Mouse (Mus musculus) testis, adult 2 months (tissue): ENCODE measurements at regions not wholly inside any gene's neighbourhood (a gene's known extent, or its start where the extent isn't known, plus 50 kb on each side); places are given as distances from the start of the nearest gene placed in this dataset.
A peak's percentile ranks its signal among the peaks of the same experiment; 100 is the strongest.

Experiments used
- H3K27ac ChIP-seq: fragments of 200-500 bp; 2 replicates; pipeline ENCODE4 v1.5.1; 2012; ENCODE audit warnings: low read depth, low read length; ENCODE audit not compliant: control insufficient read depth, insufficient read depth
- H3K27me3 ChIP-seq: fragments of 200-500 bp; 2 replicates; pipeline ENCODE4 v1.6.1; 2012; ENCODE audit warnings: mild to moderate bottlenecking, low read length, moderate library complexity; ENCODE audit not compliant: control insufficient read depth, insufficient read depth
- H3K36me3 ChIP-seq: fragments of 200-500 bp; 2 replicates; pipeline ENCODE4 v1.6.1; 2012; ENCODE audit warnings: mild to moderate bottlenecking, low read length; ENCODE audit not compliant: control insufficient read depth, insufficient read depth
- H3K4me1 ChIP-seq: fragments of 200-500 bp; 2 replicates; pipeline ENCODE4 v1.6.1; 2012; ENCODE audit warnings: low read length; ENCODE audit not compliant: control insufficient read depth, insufficient read depth
- H3K4me3 ChIP-seq: fragments of 200-500 bp; 2 replicates; pipeline ENCODE4 v1.5.1; 2012; ENCODE audit warnings: low read depth, mild to moderate bottlenecking, low read length, moderate library complexity, mixed read lengths; ENCODE audit not compliant: control insufficient read depth
- CTCF ChIP-seq: fragments of 200-500 bp; IDR thresholded peaks from 2 replicates; pipeline ENCODE4 v1.5.1; 2012; ENCODE audit warnings: low read depth, mild to moderate bottlenecking, inconsistent platforms, low read length, moderate library complexity; ENCODE audit not compliant: control insufficient read depth, insufficient read depth, insufficient replicate concordance
- POLR2A ChIP-seq: fragments of 200-500 bp; IDR thresholded peaks from 2 replicates; pipeline ENCODE4 v1.6.1; 2012; ENCODE audit warnings: low read depth, mild to moderate bottlenecking, inconsistent platforms, low read length, moderate library complexity; ENCODE audit not compliant: control insufficient read depth

- H3K27ac ChIP-seq: no peak overlapping the region
- TF ChIP-seq POLR2A: no peak
- TF ChIP-seq CTCF: no peak
- H3K27me3 ChIP-seq: no peaks in the 10 kb centered on the region
- no peaks in the 10 kb centered on the region for H3K36me3 ChIP-seq
- H3K4me3 ChIP-seq: no peak overlapping the region
- H3K4me1 ChIP-seq: peaks cover 6% of the 10 kb centered on the region
These were observed 96.5 kb upstream of the Ubl3 start for GRCm38 (mm10) chr5:148649123-148649522.

DNA sequence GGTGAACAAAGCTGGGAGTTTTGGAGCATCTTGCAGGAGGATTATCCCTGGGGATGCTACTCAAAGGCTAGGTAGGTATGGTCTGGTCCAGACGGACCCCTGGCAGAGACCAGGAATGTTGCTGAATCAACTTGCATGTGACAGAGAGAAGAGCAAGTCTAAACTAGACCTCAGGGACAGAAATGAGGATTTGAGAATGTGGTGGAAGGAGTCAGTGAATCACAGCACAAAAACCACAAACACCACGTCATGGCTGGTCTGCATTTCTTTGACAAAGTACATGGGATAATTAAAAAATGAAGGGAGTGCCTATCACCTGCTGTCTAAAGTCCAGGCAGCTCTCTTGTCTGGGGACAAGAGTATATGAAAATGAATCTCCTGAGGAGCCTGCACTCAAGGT is 95.1 kb upstream of the Ubl3 start:
- H3K4me1 ChIP-seq: peaks cover 6% of the 10 kb centered on the region
- no peaks in the 10 kb centered on the region for H3K36me3 ChIP-seq
- H3K27me3 ChIP-seq: no peaks in the 10 kb centered on the region
- H3K4me3 ChIP-seq: no peak overlapping the region
- H3K27ac ChIP-seq: no peak overlapping the region
- TF ChIP-seq CTCF: no peak
- no peak for TF ChIP-seq POLR2A

- Histone ChIP-seq H3K27ac (no peak overlapping the region), H3K4me3 (no peak overlapping the region), H3K4me1 (peaks cover 6% of the 10 kb centered on the region), H3K27me3 (no peaks in the 10 kb centered on the region), H3K36me3 (no peaks in the 10 kb centered on the region)
- TF ChIP-seq POLR2A (no peak), CTCF (no peak)
These were observed 93.2 kb upstream of the Ubl3 start for GRCm38 (mm10) chr5:148645772-148646171.

DNA sequence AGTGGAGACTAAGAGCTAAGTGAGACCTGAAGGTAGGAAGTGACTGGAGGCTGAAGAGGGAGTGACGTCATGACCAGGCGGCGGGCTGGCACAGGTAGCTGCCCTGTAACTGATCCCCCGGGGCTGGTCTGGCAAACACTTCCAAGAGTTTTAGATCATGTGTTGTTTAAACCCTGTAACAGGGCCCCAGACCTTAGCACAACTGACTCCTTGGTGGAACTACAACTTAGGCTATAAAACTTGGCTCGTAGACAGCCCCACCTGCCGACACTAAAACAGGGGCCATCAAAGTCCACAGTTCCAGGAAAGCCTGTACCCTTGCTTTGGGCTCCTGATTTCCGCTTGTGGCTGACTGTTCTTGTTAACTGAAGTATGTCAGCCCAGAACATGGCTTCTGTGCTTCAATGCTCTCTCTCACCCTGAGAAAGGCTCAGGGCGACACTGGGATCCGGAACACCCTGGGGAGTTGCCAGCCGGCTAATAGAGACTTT is 92.6 kb upstream of the Ubl3 start:
- Histone ChIP-seq H3K36me3 (no peaks in the 10 kb centered on the region), H3K4me1 (peaks cover 6% of the 10 kb centered on the region), H3K27ac (no peak overlapping the region), H3K4me3 (no peak overlapping the region), H3K27me3 (no peaks in the 10 kb centered on the region)
- TF ChIP-seq CTCF (no peak), POLR2A (no peak)

GRCm38 (mm10) chr5:148644345-148644744 is 91.8 kb upstream of the Ubl3 start:
- H3K27ac ChIP-seq: no peak overlapping the region
- H3K4me3 ChIP-seq: no peak overlapping the region
- no peaks in the 10 kb centered on the region for H3K36me3 ChIP-seq
- H3K4me1 ChIP-seq: peaks cover 5% of the 10 kb centered on the region
- H3K27me3 ChIP-seq: no peaks in the 10 kb centered on the region
- TF ChIP-seq CTCF (peak; percentile 46; the same call in 1 of the 2 replicates), POLR2A (no peak)

DNA sequence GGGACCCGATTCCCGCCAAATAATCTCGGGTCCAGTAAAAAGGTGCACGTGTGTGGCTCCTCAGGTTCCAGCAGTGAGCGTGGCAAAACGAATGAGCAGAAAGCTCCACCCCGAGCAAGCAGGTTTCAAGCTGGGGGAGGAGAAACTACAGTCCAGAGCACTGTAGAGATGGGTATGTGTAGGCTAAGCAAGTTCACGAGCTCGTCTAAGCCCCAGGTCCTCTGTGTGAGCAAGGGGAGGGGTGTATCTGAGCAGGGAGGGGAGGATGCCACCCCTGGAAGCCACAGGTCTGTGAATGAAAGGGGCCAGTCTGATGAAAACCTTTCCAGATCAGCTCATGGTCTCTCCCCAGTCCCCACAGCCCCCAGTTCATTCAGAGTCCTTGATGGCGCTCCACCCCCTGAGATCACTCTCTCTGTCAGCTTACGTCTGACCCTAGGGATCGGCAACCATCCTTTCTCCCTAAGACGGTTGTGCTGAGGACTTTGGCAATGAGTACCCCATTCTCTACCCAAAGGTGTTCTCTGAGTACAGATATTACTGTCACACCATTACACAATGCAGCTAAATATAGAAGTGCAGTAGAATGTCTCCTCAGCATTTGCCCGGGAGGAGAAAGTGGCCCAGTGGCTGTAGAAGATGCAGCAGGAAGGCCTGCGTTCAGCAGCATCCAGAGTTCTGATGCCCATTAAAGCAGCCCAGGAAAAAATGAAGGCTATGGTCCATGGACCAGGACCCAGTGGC is 89.2 kb upstream of the Ubl3 start:
- Histone ChIP-seq H3K4me1 (no peaks in the 10 kb centered on the region), H3K27me3 (no peaks in the 10 kb centered on the region), H3K4me3 (no peak overlapping the region), H3K36me3 (no peaks in the 10 kb centered on the region), H3K27ac (no peak overlapping the region)
- no peak for TF ChIP-seq CTCF
- no peak for TF ChIP-seq POLR2A

- Histone ChIP-seq H3K27me3 (no peaks in the 10 kb centered on the region), H3K27ac (no peak overlapping the region), H3K4me3 (no peak overlapping the region), H3K4me1 (no peaks in the 10 kb centered on the region), H3K36me3 (no peaks in the 10 kb centered on the region)
- TF ChIP-seq POLR2A: no peak
- TF ChIP-seq CTCF: no peak
These were observed 87.9 kb upstream of the Ubl3 start for GRCm38 (mm10) chr5:148640523-148640922.
